ENCODE assay signal across 8 mouse cellular contexts in the genomic region with DNA sequence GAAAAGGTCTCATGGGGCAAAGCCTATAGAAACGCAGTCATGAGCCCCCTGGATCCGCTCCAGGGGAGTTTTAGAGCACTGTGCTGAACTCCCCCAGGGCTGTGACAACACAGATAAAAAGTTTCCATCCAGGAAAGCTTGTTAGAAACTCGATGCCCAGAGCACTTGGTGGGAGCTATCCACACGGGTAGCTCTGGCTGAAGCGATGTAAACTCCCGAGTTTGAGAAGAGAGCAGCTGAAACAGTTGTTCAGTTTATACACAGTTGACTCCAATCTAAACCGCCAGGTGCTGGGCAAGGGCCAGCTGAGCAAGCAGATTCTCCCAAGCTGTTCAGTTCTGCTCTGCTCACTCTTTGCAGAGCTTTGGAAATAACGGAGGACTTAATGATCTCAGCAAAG. TPM values are rescaled to one million over a fixed set of nuclear protein-coding genes. Genes with fewer than 3 reads are reported as not detected.
DNase-seq lines count a peak whose midpoint lies in the region; ATAC-seq lines count a peak whose summit lies in the region.

No protein-coding gene starts in this region.

- H3K36me3 ChIP-seq in forebrain, embryonic 14.5 days (ENCODE audit: control insufficient read depth, insufficient read depth, low read length) = no peaks in the 10 kb centered on the region
- H3K36me3 ChIP-seq in forebrain, embryonic 16.5 days (ENCODE audit: control insufficient read depth, insufficient read depth) = no peaks in the 10 kb centered on the region
- no peaks in the 10 kb centered on the region for H3K36me3 ChIP-seq in neural tube, embryonic 15.5 days
- H3K36me3 ChIP-seq in kidney, embryonic 14.5 days (ENCODE audit: control insufficient read depth, insufficient read depth, low read length) = no peaks in the 10 kb centered on the region

- no peak overlapping the region for H3K27ac ChIP-seq in forebrain, embryonic 14.5 days (ENCODE audit: low read depth, low read length)
- no peak overlapping the region for H3K27ac ChIP-seq in forebrain, embryonic 16.5 days (ENCODE audit: low read length)
- H3K27ac ChIP-seq in neural tube, embryonic 15.5 days (replicated peaks) = 0 out of 2 replicates have a peak overlapping the region, but pooled peaks have one; percentile 33
- peak overlapping the region; percentile 37; the same call in 1 of the 2 replicates for H3K27ac ChIP-seq in kidney, embryonic 14.5 days (ENCODE audit: low read depth, low read length)

- no peaks in the 10 kb centered on the region for H3K4me1 ChIP-seq in forebrain, embryonic 14.5 days (ENCODE audit: control insufficient read depth, insufficient read depth, low read length)
- peaks cover 6% of the 10 kb centered on the region for H3K4me1 ChIP-seq in forebrain, embryonic 16.5 days (replicated peaks; ENCODE audit: control insufficient read depth, insufficient read depth, low read length)
- H3K4me1 ChIP-seq in neural tube, embryonic 15.5 days = peaks cover 27% of the 10 kb centered on the region
- peaks cover 9% of the 10 kb centered on the region; the same call in 1 of the 2 replicates for H3K4me1 ChIP-seq in kidney, embryonic 14.5 days (ENCODE audit: control insufficient read depth, insufficient read depth, low read length)

- no peak for ATAC-seq in forebrain, embryonic 14.5 days
- no peak for ATAC-seq in forebrain, embryonic 16.5 days
- ATAC-seq in neural tube, embryonic 15.5 days (ENCODE audit: low FRiP score) = no peak
- peak; percentile 57; the same call in 1 of the 2 replicates for ATAC-seq in kidney, embryonic 14.5 days (ENCODE audit: low FRiP score, low TSS enrichment)
- ATAC-seq in CD4-positive, CD25-positive, alpha-beta regulatory T cell, adult 4 months = no peak

- no peaks in the 10 kb centered on the region for H3K27me3 ChIP-seq in forebrain, embryonic 14.5 days (replicated peaks; ENCODE audit: control insufficient read depth, insufficient read depth, low read length)
- H3K27me3 ChIP-seq in forebrain, embryonic 16.5 days (replicated peaks; ENCODE audit: control insufficient read depth, insufficient read depth, low read length) = no peaks in the 10 kb centered on the region
- H3K27me3 ChIP-seq in neural tube, embryonic 15.5 days (replicated peaks) = no peaks in the 10 kb centered on the region
- H3K27me3 ChIP-seq in kidney, embryonic 14.5 days (ENCODE audit: control insufficient read depth, insufficient read depth, low read length) = no peaks in the 10 kb centered on the region

- H3K4me3 ChIP-seq in forebrain, embryonic 14.5 days (ENCODE audit: low read depth, low read length) = no peak overlapping the region
- no peak overlapping the region for H3K4me3 ChIP-seq in forebrain, embryonic 16.5 days (replicated peaks; ENCODE audit: low read length)
- H3K4me3 ChIP-seq in neural tube, embryonic 15.5 days (replicated peaks) = no peak overlapping the region
- H3K4me3 ChIP-seq in kidney, embryonic 14.5 days (ENCODE audit: low read length) = no peak overlapping the region

- no peak overlapping the region for H3K9ac ChIP-seq in forebrain, embryonic 14.5 days (ENCODE audit: low read length)
- H3K9ac ChIP-seq in forebrain, embryonic 16.5 days (replicated peaks; ENCODE audit: low read depth, low read length) = no peak overlapping the region
- no peak overlapping the region for H3K9ac ChIP-seq in neural tube, embryonic 15.5 days (replicated peaks)
- no peak overlapping the region for H3K9ac ChIP-seq in kidney, embryonic 14.5 days (ENCODE audit: low read depth, low read length)

- 55% methylated on average over 8 of the region's 8 CpGs for WGBS in forebrain, embryonic 14.5 days
- WGBS in forebrain, embryonic 16.5 days = 45% methylated on average over 8 of the region's 8 CpGs
- WGBS in neural tube, embryonic 15.5 days = 33% methylated on average over 8 of the region's 8 CpGs
- WGBS in kidney, embryonic 14.5 days = 9% methylated on average over 8 of the region's 8 CpGs

- H3K9me3 ChIP-seq in forebrain, embryonic 14.5 days (replicated peaks; ENCODE audit: control insufficient read depth, low read length) = no peaks in the 10 kb centered on the region
- no peaks in the 10 kb centered on the region for H3K9me3 ChIP-seq in forebrain, embryonic 16.5 days (ENCODE audit: control insufficient read depth, low read length)
- H3K9me3 ChIP-seq in neural tube, embryonic 15.5 days (replicated peaks) = no peaks in the 10 kb centered on the region
- H3K9me3 ChIP-seq in kidney, embryonic 14.5 days (ENCODE audit: control insufficient read depth, low read length) = no peaks in the 10 kb centered on the region

- H3K4me2 ChIP-seq in forebrain, embryonic 14.5 days (ENCODE audit: low read length) = no peak overlapping the region
- no peak overlapping the region for H3K4me2 ChIP-seq in forebrain, embryonic 16.5 days (ENCODE audit: low read length)
- no peak overlapping the region for H3K4me2 ChIP-seq in neural tube, embryonic 15.5 days
- H3K4me2 ChIP-seq in kidney, embryonic 14.5 days (replicated peaks; ENCODE audit: low read depth, low read length) = no peak overlapping the region; the same call in 1 of the 2 replicates

- DNase-seq in forebrain, embryonic 14.5 days (ENCODE audit: low spot score) = peak; percentile 36
- DNase-seq in neural tube, embryonic 10.5 days (ENCODE audit: extremely low spot score, low spot score) = no peak
- peak; percentile 23 for DNase-seq in lung, postnatal 36 days
- DNase-seq in thymus, postnatal 10 days (ENCODE audit: low spot score in 2 of 2) = no peak

RNA-seq across cellular contexts. Expression of a gene that starts 37.2 kb away (rescaled TPM):
- polyA plus RNA-seq in forebrain, embryonic 14.5 days (2014; fragmentation: Nextera tagmentation; extraction: Ambion mirVana) = 73.7 and 122 TPM in 2 replicates
- polyA plus RNA-seq in forebrain, embryonic 16.5 days (2015; fragmentation: Nextera tagmentation; extraction: Ambion mirVana) = 141 and 147 TPM in 2 replicates
- 109 and 121 TPM in 2 replicates for polyA plus RNA-seq in neural tube, embryonic 15.5 days (2015; fragmentation: Nextera tagmentation; extraction: Ambion mirVana)
- 34.1 and 52.5 TPM in 2 replicates for polyA plus RNA-seq in kidney, embryonic 14.5 days (2014; fragmentation: Nextera tagmentation; extraction: Ambion mirVana)
- 10 to 100 TPM; 58.9 to 82.9 TPM for polyA plus RNA-seq in CD4-positive, CD25-positive, alpha-beta regulatory T cell, adult 4 months (2017; shearing (Covaris generic))

Comparison
In these comparisons a context has a peak if more than half of its experiments do, and no peak if none do; other contexts are left out.
1. DNase-seq: peak in forebrain, embryonic 14.5 days (single experiment) and lung, postnatal 36 days (single experiment); none in neural tube, embryonic 10.5 days (single experiment) and thymus, postnatal 10 days (0 of 2).
2. H3K27ac ChIP-seq: peak in neural tube, embryonic 15.5 days (single experiment) and kidney, embryonic 14.5 days (single experiment); none in forebrain, embryonic 14.5 days (single experiment) and forebrain, embryonic 16.5 days (single experiment).